Mouse (Mus musculus): ENCODE measurements around the gene C5ar1.
"Not testable (repeated sequence)": the region's sequence is repeated elsewhere in the genome, so short reads cannot be mapped to it uniquely, and the experiment has no call there.

C5ar1 gene

GRCm38 (mm10) chr7:16274922-16275890 is 15.9 kb upstream of the C5ar1 start:
- no peak for DNase-seq

GRCm38 (mm10) chr7:16273766-16274140 is 14.4 kb upstream of the C5ar1 start:
- peak; percentile 76 to 78 for DNase-seq

GRCm38 (mm10) chr7:16273081-16273765 is 13.9 kb upstream of the C5ar1 start, which contains the start of gene Inafm1:
TSS of gene Inafm1 (minus strand) at chr7:16273617.
- peak; percentile 90 to 92 for DNase-seq

GRCm38 (mm10) chr7:16272681-16273080 is 13.3 kb upstream of the C5ar1 start:
- peak; percentile 64 to 69 for DNase-seq

- no peak for DNase-seq
Measured at GRCm38 (mm10) chr7:16271139-16271538, 11.8 kb upstream of the C5ar1 start.

- not testable (repeated sequence) for DNase-seq
Measured at GRCm38 (mm10) chr7:16266593-16266992, 7.3 kb upstream of the C5ar1 start.

- no peak for DNase-seq
Measured at GRCm38 (mm10) chr7:16265856-16266255, 6.5 kb upstream of the C5ar1 start.

GRCm38 (mm10) chr7:16263843-16264242 is 4.5 kb upstream of the C5ar1 start:
- DNase-seq, result no peak

- DNase-seq, result peak; percentile 58 to 84
Measured at GRCm38 (mm10) chr7:16263015-16263787, 3.9 kb upstream of the C5ar1 start.

GRCm38 (mm10) chr7:16261097-16261496 is 1.8 kb upstream of the C5ar1 start:
- no peak for DNase-seq

GRCm38 (mm10) chr7:16257830-16258229 is 1.5 kb downstream of the C5ar1 start:
- no peak for DNase-seq

- not testable (repeated sequence) for DNase-seq
Measured at GRCm38 (mm10) chr7:16255963-16256362, 3.4 kb downstream of the C5ar1 start.

GRCm38 (mm10) chr7:16254195-16254594 is 5.1 kb downstream of the C5ar1 start:
- DNase-seq, result no peak

- no peak for DNase-seq
Measured at GRCm38 (mm10) chr7:16250687-16251086, 8.7 kb downstream of the C5ar1 start.

GRCm38 (mm10) chr7:16245958-16246357 is 13.4 kb downstream of the C5ar1 start:
- no peak for DNase-seq

- DNase-seq, result no peak
Measured at GRCm38 (mm10) chr7:16244067-16244466, 15.3 kb downstream of the C5ar1 start, which contains the start of gene C5ar2. TSS of gene C5ar2 (minus strand) at chr7:16244154.

GRCm38 (mm10) chr7:16242198-16242597 is 17.1 kb downstream of the C5ar1 start:
- DNase-seq, result no peak

- no peak for DNase-seq
Measured at GRCm38 (mm10) chr7:16241787-16242186, 17.6 kb downstream of the C5ar1 start.

- no peak for DNase-seq
Measured at GRCm38 (mm10) chr7:16240978-16241303, 18.4 kb downstream of the C5ar1 start.

- no peak for DNase-seq
Measured at GRCm38 (mm10) chr7:16240281-16240977, 18.9 kb downstream of the C5ar1 start.

GRCm38 (mm10) chr7:16239554-16239997 is 19.8 kb downstream of the C5ar1 start:
- DNase-seq, result no peak

- DNase-seq, result peak; percentile 65 to 81
Measured at GRCm38 (mm10) chr7:16229869-16230268, 29.5 kb downstream of the C5ar1 start.

Measured in kidney, adult 8-10 months (tissue).